Mouse (Mus musculus) stomach, embryonic 15.5 days (tissue): Measurements from ENCODE around the gene Sash3. TPM values are rescaled to one million over a fixed set of nuclear protein-coding genes. Genes with fewer than 3 reads are reported as not detected.
A peak's percentile ranks its signal among the peaks of the same experiment; 100 is the strongest.

ENCODE experiments used
- ATAC-seq: fragments of 200-750 bp; cut with Nextera tagmentation; 2 replicates; pipeline ENCODE4 v1.8.0; 2017; ENCODE audit warnings: low read depth, moderate number of reproducible peaks, moderate TSS enrichment; ENCODE audit not compliant: insufficient read depth, low FRiP score
- H3K27ac ChIP-seq: fragments of 300-500 bp; sonication (generic); 2 replicates; pipeline ENCODE4 v1.5.1; 2015; ENCODE audit warnings: mild to moderate bottlenecking, inconsistent platforms
- H3K27me3 ChIP-seq: fragments of 300-500 bp; sonication (generic); replicated peaks from 2 replicates; pipeline ENCODE4 v1.6.1; 2015; ENCODE audit warnings: inconsistent platforms
- H3K36me3 ChIP-seq: fragments of 300-500 bp; sonication (generic); 2 replicates; pipeline ENCODE4 v1.6.1; 2015; ENCODE audit warnings: inconsistent platforms
- H3K4me1 ChIP-seq: fragments of 300-500 bp; sonication (generic); 2 replicates; pipeline ENCODE4 v1.6.1; 2015; ENCODE audit warnings: inconsistent platforms
- H3K4me2 ChIP-seq: fragments of 300-500 bp; sonication (generic); 2 replicates; pipeline ENCODE4 v1.6.1; 2015; ENCODE audit warnings: mild to moderate bottlenecking, inconsistent platforms
- H3K4me3 ChIP-seq: fragments of 300-500 bp; sonication (generic); replicated peaks from 2 replicates; pipeline ENCODE4 v1.5.1; 2015; ENCODE audit warnings: inconsistent platforms
- H3K9ac ChIP-seq: fragments of 300-500 bp; sonication (generic); 2 replicates; pipeline ENCODE4 v1.6.1; 2015; ENCODE audit warnings: inconsistent platforms
- H3K9me3 ChIP-seq: fragments of 300-500 bp; sonication (generic); 2 replicates; pipeline ENCODE4 v1.6.1; 2016; ENCODE audit warnings: inconsistent platforms
- WGBS: fragments of 180-500 bp; shearing (Covaris S2); methylation state at CpG from one replicate; pipeline ENCODE4 v1.1.7; 2015; 5-methylcytosine and 5-hydroxymethylcytosine counted together
- polyA plus RNA-seq: library from polyadenylated mRNA; unstranded; fragments of >200 nt; fragmentation: Nextera tagmentation; extraction: Ambion mirVana; gene quantifications from 2 replicates; pipeline ENCODE4 v1.2.1, GENCODE M21; 2015

The Sash3 gene
- polyA plus RNA-seq, 1 experiment from 2014 or later: 3.7 TPM

DNA sequence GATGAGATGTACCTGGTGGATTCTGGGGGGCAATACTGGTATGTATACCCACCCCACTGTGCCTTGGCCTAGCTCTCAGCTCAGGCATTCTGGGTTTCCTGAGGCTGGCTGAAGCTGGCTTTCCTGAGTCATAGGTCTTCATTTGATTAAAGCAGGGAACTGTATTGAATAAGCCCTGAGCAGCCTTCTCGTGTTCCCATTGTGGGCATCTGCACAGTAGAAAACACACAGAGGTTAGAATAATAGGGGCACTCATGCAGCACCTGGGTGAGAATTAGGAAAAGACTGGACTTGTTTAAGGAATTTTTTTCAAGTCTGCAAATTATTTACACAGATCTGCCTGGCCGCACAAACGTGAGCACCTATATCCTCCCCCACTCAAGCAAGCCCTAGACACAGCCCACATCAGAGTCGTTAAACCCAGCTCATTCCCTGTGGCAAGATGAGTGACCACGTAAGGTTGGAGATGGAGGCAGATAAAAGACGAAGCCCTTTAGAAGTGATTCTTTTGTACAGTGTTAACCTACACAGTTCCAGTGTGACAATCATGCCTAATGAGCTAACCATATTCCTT lies 19.2 kb upstream of the Sash3 start:
- no peaks in the 10 kb centered on the region for H3K9me3 ChIP-seq
- WGBS: 69% methylated on average over 6 of the region's 6 CpGs
- H3K4me2 ChIP-seq: no peak overlapping the region
- H3K4me3 ChIP-seq: no peak overlapping the region
- H3K27ac ChIP-seq: no peak overlapping the region
- H3K27me3 ChIP-seq: no peaks in the 10 kb centered on the region
- no peaks in the 10 kb centered on the region for H3K36me3 ChIP-seq
- no peak for ATAC-seq
- H3K9ac ChIP-seq: no peak overlapping the region
- no peaks in the 10 kb centered on the region for H3K4me1 ChIP-seq

DNA sequence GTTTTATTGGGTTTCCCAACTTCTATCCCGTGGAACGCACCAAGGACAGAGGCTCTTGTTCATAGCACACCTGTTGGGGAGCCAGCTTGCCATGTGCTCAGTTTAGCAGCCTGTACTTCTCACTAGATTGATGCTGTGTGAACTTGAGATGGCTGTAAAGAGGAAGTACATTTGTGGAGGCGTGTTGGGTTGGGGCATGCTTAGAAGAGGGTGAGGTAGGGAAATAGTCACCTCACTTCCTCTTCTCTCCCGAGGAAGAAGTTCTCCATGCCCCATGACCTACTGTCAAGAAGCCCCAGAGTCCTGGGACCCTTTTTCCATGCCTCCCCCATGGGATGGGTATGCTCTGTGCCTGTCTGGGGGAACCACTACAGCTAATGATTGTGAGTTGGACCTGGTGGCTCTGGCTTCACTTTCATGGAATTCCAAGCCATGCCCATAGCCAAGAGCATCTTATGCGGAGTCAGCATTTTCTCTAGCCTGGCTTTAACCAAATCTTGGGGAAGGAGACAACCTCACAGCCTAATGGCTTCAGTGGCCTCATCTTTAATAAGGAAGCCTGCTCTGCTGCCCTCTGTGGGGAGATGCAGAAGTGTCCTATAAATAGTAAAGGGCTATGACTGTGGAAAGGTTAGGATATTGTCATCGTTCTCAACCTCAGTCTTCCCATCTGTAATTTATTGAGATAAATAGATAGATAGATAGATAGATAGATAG lies 18.6 kb upstream of the Sash3 start:
- H3K4me1 ChIP-seq: no peaks in the 10 kb centered on the region
- no peak for ATAC-seq
- H3K27ac ChIP-seq: no peak overlapping the region
- H3K27me3 ChIP-seq: no peaks in the 10 kb centered on the region
- 73% methylated on average over 6 of the region's 6 CpGs for WGBS
- H3K9ac ChIP-seq: no peak overlapping the region
- no peaks in the 10 kb centered on the region for H3K9me3 ChIP-seq
- H3K36me3 ChIP-seq: no peaks in the 10 kb centered on the region
- no peak overlapping the region for H3K4me3 ChIP-seq
- no peak overlapping the region for H3K4me2 ChIP-seq

- Histone ChIP-seq H3K9ac (no peak overlapping the region), H3K27me3 (no peaks in the 10 kb centered on the region), H3K36me3 (no peaks in the 10 kb centered on the region), H3K9me3 (no peaks in the 10 kb centered on the region), H3K4me2 (no peak overlapping the region), H3K4me1 (no peaks in the 10 kb centered on the region), H3K27ac (no peak overlapping the region), H3K4me3 (no peak overlapping the region)
- WGBS: 89% methylated on average over 1 of the region's 1 CpGs
- no peak for ATAC-seq
Measured at GRCm38 (mm10) chrX:48129167-48129566, 17.1 kb upstream of the Sash3 start.

GRCm38 (mm10) chrX:48136935-48137334 lies 9.3 kb upstream of the Sash3 start:
- H3K27me3 ChIP-seq: no peaks in the 10 kb centered on the region
- no peaks in the 10 kb centered on the region for H3K9me3 ChIP-seq
- no peak for ATAC-seq
- H3K36me3 ChIP-seq: no peaks in the 10 kb centered on the region
- 81% methylated on average over 4 of the region's 4 CpGs for WGBS
- H3K4me2 ChIP-seq: no peak overlapping the region
- no peak overlapping the region for H3K27ac ChIP-seq
- H3K4me1 ChIP-seq: no peaks in the 10 kb centered on the region
- H3K4me3 ChIP-seq: no peak overlapping the region
- no peak overlapping the region for H3K9ac ChIP-seq

- ATAC-seq: no peak
- H3K4me1 ChIP-seq: no peaks in the 10 kb centered on the region
- no peaks in the 10 kb centered on the region for H3K27me3 ChIP-seq
- H3K4me3 ChIP-seq: no peak overlapping the region
- no peaks in the 10 kb centered on the region for H3K9me3 ChIP-seq
- no peaks in the 10 kb centered on the region for H3K36me3 ChIP-seq
- no peak overlapping the region for H3K9ac ChIP-seq
- no peak overlapping the region for H3K4me2 ChIP-seq
- WGBS: 54% methylated on average over 6 of the region's 6 CpGs
- 0 out of 2 replicates have a peak overlapping the region, but pooled peaks have one; percentile 40 for H3K27ac ChIP-seq
Measured at GRCm38 (mm10) chrX:48138011-48138410, 8.2 kb upstream of the Sash3 start.

GRCm38 (mm10) chrX:48138539-48139275 lies 7.5 kb upstream of the Sash3 start:
- H3K27ac ChIP-seq: 0 out of 2 replicates have a peak overlapping the region, but pooled peaks have one; percentile 40
- H3K4me3 ChIP-seq: no peak overlapping the region
- no peak overlapping the region for H3K9ac ChIP-seq
- WGBS: 53% methylated on average over 7 of the region's 7 CpGs
- H3K9me3 ChIP-seq: no peaks in the 10 kb centered on the region
- no peak for ATAC-seq
- no peaks in the 10 kb centered on the region for H3K36me3 ChIP-seq
- H3K27me3 ChIP-seq: no peaks in the 10 kb centered on the region
- H3K4me2 ChIP-seq: no peak overlapping the region
- H3K4me1 ChIP-seq: no peaks in the 10 kb centered on the region

DNA sequence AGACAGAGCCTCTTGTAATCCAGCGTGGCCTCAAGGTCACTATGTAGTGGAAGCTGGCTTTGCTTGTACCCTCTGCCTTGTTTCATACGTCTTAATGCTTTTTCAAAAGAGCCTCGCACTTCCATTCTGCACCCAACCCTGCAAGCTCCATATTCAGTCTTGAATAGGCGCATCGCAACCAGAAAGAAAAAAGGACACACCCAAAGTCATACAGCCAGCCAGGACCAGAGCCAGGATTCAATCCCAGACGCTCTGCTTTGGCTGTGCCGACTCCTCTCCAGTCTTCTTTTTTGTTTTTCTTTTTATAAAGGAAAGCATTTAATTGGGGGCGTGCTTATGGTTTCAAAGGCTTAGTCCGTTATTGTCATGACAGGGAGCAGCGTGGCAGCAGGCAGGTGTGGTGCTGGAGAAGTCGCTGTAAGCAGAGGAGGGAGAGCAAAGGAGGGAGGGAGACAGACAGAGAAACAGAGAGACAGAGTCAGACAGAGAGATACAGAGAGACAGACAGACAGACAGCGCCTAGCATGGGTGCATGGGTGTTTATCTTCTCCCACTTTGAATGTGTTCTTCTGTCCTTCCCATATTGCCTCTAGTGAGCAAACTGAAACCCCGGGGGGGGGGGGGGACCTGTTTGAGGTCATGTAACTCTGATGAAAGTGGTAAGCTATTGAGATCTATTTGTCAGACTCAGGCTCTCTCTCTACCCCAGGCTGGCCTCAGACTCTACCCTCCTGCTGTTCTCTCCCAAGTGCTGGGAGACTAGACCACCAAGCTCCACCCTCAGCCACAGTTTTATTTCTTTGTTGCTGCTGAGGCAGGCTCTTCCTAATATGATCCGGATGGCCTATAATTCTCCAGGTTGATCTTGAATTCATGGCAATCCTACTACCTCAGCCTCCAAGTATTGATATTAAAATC lies 6.6 kb upstream of the Sash3 start:
- Histone ChIP-seq H3K9me3 (no peaks in the 10 kb centered on the region), H3K4me3 (no peak overlapping the region), H3K9ac (no peak overlapping the region), H3K36me3 (no peaks in the 10 kb centered on the region), H3K4me2 (no peak overlapping the region), H3K27ac (peak overlapping the region; percentile 31; the same call in 1 of the 2 replicates), H3K4me1 (no peaks in the 10 kb centered on the region), H3K27me3 (no peaks in the 10 kb centered on the region)
- 55% methylated on average over 14 of the region's 14 CpGs for WGBS
- ATAC-seq: no peak

- Histone ChIP-seq H3K9me3 (no peaks in the 10 kb centered on the region), H3K4me2 (no peak overlapping the region), H3K9ac (no peak overlapping the region), H3K36me3 (no peaks in the 10 kb centered on the region), H3K27ac (peak overlapping the region; percentile 31; the same call in 1 of the 2 replicates), H3K27me3 (no peaks in the 10 kb centered on the region), H3K4me1 (no peaks in the 10 kb centered on the region), H3K4me3 (no peak overlapping the region)
- WGBS: 37% methylated on average over 3 of the region's 3 CpGs
- no peak for ATAC-seq
Measured at GRCm38 (mm10) chrX:48140286-48140877, 5.9 kb upstream of the Sash3 start.

- Histone ChIP-seq H3K27ac (no peak overlapping the region; the same call in 1 of the 2 replicates), H3K9me3 (no peaks in the 10 kb centered on the region), H3K36me3 (no peaks in the 10 kb centered on the region), H3K27me3 (no peaks in the 10 kb centered on the region), H3K9ac (no peak overlapping the region), H3K4me1 (no peaks in the 10 kb centered on the region), H3K4me3 (no peak overlapping the region), H3K4me2 (no peak overlapping the region)
- WGBS: 56% methylated on average over 6 of the region's 6 CpGs
- ATAC-seq: no peak
Measured at GRCm38 (mm10) chrX:48141481-48141880, 4.8 kb upstream of the Sash3 start.

GRCm38 (mm10) chrX:48143415-48144335 lies 2.6 kb upstream of the Sash3 start:
- peak overlapping the region; percentile 24 for H3K4me3 ChIP-seq

More at GRCm38 (mm10) chrX:48143415-48144335, 2.6 kb upstream of the Sash3 start:
- Histone ChIP-seq H3K9me3 (no peaks in the 10 kb centered on the region), H3K4me1 (no peaks in the 10 kb centered on the region), H3K27me3 (no peaks in the 10 kb centered on the region), H3K27ac (peak overlapping the region; percentile 21; the same call in 1 of the 2 replicates), H3K9ac (no peak overlapping the region), H3K4me2 (peak overlapping the region; percentile 45), H3K36me3 (no peaks in the 10 kb centered on the region)
- WGBS: 44% methylated on average over 26 of the region's 26 CpGs
- peak; percentile 57; the same call in 1 of the 2 replicates for ATAC-seq
